Mouse (Mus musculus): ENCODE measurements at regions not wholly inside any gene's neighbourhood (a gene's known extent, or its start where the extent isn't known, plus 50 kb on each side); places are given as distances from the start of the nearest gene placed in this dataset.

DNA sequence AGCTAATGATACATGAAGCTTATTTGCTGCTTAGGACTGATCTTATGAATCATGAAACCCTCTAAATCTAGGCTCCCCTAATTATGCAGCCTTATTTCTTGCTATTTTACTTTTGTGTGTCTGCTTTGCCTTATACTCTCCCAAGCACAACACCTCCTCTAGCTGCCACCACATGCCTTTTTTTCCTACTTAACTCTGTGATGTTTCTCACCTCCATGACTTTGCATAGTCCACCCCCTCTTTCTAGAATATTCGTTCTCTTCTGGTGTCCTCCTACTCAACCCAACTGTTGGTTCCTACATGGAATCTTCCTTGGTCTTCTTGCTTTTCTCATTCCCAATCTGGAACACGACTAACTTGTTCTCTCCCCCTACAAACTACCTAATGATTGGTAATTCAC, 456.7 kb downstream of the Gm21750 start:
- Histone ChIP-seq H3K4me2 (replicated peaks; ENCODE audit: low read depth) (no peak overlapping the region), H3K4me3 (ENCODE audit: low read depth, low read length) (no peak overlapping the region), H3K9ac (ENCODE audit: low read depth, low read length) (no peak overlapping the region), H3K9me3 (ENCODE audit: control insufficient read depth) (no peaks in the 10 kb centered on the region), H3K27me3 (replicated peaks; ENCODE audit: control insufficient read depth, insufficient read depth, low read length) (no peaks in the 10 kb centered on the region), H3K4me1 (replicated peaks; ENCODE audit: control insufficient read depth, insufficient read depth, low read length) (no peaks in the 10 kb centered on the region), H3K27ac (ENCODE audit: low read depth, low read length) (no peak overlapping the region), H3K36me3 (ENCODE audit: control insufficient read depth, insufficient read depth) (no peaks in the 10 kb centered on the region)
- TF ChIP-seq CTCF (IDR thresholded peaks at IDR 0.05; ENCODE audit: low read depth): no peak
- ATAC-seq: no peak
- WGBS: 74% methylated on average over 2 of the region's 2 CpGs

DNA sequence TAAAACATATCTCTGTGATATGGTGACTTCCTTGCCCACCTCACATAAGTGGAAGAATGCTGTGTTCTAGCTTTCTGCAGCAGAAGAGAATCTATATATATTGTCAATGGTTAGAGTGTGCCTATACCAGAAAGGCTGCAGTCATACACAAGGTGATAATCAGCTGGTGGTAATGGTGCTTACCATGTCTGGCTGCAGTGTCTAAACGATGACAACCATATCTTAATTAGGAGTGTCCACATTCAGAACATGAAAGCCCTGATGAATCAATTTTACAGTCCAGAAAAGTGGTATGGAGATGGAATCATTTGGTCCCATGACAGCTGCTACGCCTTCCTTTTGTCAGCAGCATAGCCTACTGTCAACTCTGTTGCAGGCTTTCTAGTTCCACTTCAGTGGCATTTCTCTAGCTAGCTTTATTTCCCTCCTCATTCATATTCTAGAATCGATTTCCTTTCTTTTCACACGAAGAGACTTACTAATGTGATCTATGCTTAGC, 484.2 kb downstream of the Gm21750 start:
- no peaks in the 10 kb centered on the region for H3K36me3 ChIP-seq (ENCODE audit: control insufficient read depth, insufficient read depth)
- WGBS: 86% methylated on average over 4 of the region's 4 CpGs
- no peak overlapping the region for H3K9ac ChIP-seq (ENCODE audit: low read depth, low read length)
- H3K27ac ChIP-seq (ENCODE audit: low read depth, low read length): no peak overlapping the region
- no peaks in the 10 kb centered on the region for H3K9me3 ChIP-seq (ENCODE audit: control insufficient read depth)
- no peaks in the 10 kb centered on the region for H3K4me1 ChIP-seq (replicated peaks; ENCODE audit: control insufficient read depth, insufficient read depth, low read length)
- no peak overlapping the region for H3K4me2 ChIP-seq (replicated peaks; ENCODE audit: low read depth)
- H3K27me3 ChIP-seq (replicated peaks; ENCODE audit: control insufficient read depth, insufficient read depth, low read length): no peaks in the 10 kb centered on the region
- TF ChIP-seq CTCF (IDR thresholded peaks at IDR 0.05; ENCODE audit: low read depth): no peak
- ATAC-seq: no peak
- no peak overlapping the region for H3K4me3 ChIP-seq (ENCODE audit: low read depth, low read length)

GRCm38 (mm10) chr14:74166221-74166620, 474.4 kb upstream of the Htr2a start:
- TF ChIP-seq CTCF (IDR thresholded peaks at IDR 0.05; ENCODE audit: low read depth): no peak
- no peaks in the 10 kb centered on the region for H3K9me3 ChIP-seq (ENCODE audit: control insufficient read depth)
- no peak overlapping the region for H3K9ac ChIP-seq (ENCODE audit: low read depth, low read length)
- no peak overlapping the region for H3K4me2 ChIP-seq (replicated peaks; ENCODE audit: low read depth)
- H3K4me1 ChIP-seq (replicated peaks; ENCODE audit: control insufficient read depth, insufficient read depth, low read length): no peaks in the 10 kb centered on the region
- H3K4me3 ChIP-seq (ENCODE audit: low read depth, low read length): no peak overlapping the region
- no peak for ATAC-seq
- H3K27me3 ChIP-seq (replicated peaks; ENCODE audit: control insufficient read depth, insufficient read depth, low read length): no peaks in the 10 kb centered on the region
- no peaks in the 10 kb centered on the region for H3K36me3 ChIP-seq (ENCODE audit: control insufficient read depth, insufficient read depth)
- 88% methylated on average over 2 of the region's 2 CpGs for WGBS
- no peak overlapping the region for H3K27ac ChIP-seq (ENCODE audit: low read depth, low read length)

DNA sequence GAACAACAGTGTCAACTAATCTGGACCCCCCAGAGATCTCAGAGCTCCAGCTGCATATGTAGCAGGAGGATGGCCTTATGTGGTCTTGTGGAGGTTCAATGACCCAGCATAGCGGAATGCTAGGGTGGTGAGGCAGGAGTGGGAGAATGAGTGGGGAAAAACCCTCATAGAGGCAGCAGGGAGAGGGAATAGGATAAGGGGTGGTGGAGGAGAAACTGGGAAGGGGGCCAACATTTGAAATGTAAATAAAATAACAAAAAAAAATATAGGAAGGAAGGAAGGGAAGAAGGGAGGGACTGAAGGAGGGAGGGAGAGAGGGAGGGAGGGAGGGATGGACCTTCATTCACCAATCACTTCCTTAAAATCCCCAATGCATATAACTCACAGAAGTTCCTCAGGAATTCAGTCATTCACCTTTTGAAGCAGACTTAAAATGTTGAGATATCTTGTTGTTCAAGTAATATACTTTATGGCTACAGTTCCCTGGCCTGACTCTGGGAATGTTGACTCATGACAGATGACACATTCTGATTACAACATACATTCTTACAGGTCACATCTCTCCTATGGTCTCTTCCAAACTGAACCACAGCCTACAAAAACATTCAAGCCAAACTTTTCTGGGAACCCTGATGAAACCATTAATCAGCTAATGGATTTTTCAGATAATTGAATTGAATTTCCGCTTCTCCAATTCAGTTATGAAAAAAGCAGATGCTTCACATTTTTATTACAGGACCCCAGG, 471.3 kb upstream of the Htr2a start:
- no peaks in the 10 kb centered on the region for H3K9me3 ChIP-seq (ENCODE audit: control insufficient read depth)
- no peak overlapping the region for H3K4me2 ChIP-seq (replicated peaks; ENCODE audit: low read depth)
- no peaks in the 10 kb centered on the region for H3K27me3 ChIP-seq (replicated peaks; ENCODE audit: control insufficient read depth, insufficient read depth, low read length)
- no peak overlapping the region for H3K9ac ChIP-seq (ENCODE audit: low read depth, low read length)
- H3K36me3 ChIP-seq (ENCODE audit: control insufficient read depth, insufficient read depth): no peaks in the 10 kb centered on the region
- H3K4me1 ChIP-seq (replicated peaks; ENCODE audit: control insufficient read depth, insufficient read depth, low read length): no peaks in the 10 kb centered on the region
- H3K4me3 ChIP-seq (ENCODE audit: low read depth, low read length): no peak overlapping the region
- no peak overlapping the region for H3K27ac ChIP-seq (ENCODE audit: low read depth, low read length)
- TF ChIP-seq CTCF (IDR thresholded peaks at IDR 0.05; ENCODE audit: low read depth): no peak
- no peak for ATAC-seq
- 72% methylated on average over 2 of the region's 2 CpGs for WGBS

GRCm38 (mm10) chr14:74180066-74180465, 460.6 kb upstream of the Htr2a start:
- Histone ChIP-seq H3K4me3 (ENCODE audit: low read depth, low read length) (no peak overlapping the region), H3K27ac (ENCODE audit: low read depth, low read length) (no peak overlapping the region), H3K4me1 (replicated peaks; ENCODE audit: control insufficient read depth, insufficient read depth, low read length) (no peaks in the 10 kb centered on the region), H3K27me3 (replicated peaks; ENCODE audit: control insufficient read depth, insufficient read depth, low read length) (no peaks in the 10 kb centered on the region), H3K9me3 (ENCODE audit: control insufficient read depth) (no peaks in the 10 kb centered on the region), H3K4me2 (replicated peaks; ENCODE audit: low read depth) (no peak overlapping the region), H3K9ac (ENCODE audit: low read depth, low read length) (no peak overlapping the region), H3K36me3 (ENCODE audit: control insufficient read depth, insufficient read depth) (no peaks in the 10 kb centered on the region)
- 66% methylated on average over 2 of the region's 2 CpGs for WGBS
- no peak for ATAC-seq
- TF ChIP-seq CTCF (IDR thresholded peaks at IDR 0.05; ENCODE audit: low read depth): no peak

GRCm38 (mm10) chr14:74182996-74183395, 457.6 kb upstream of the Htr2a start:
- no peaks in the 10 kb centered on the region for H3K4me1 ChIP-seq (replicated peaks; ENCODE audit: control insufficient read depth, insufficient read depth, low read length)
- no peaks in the 10 kb centered on the region for H3K36me3 ChIP-seq (ENCODE audit: control insufficient read depth, insufficient read depth)
- H3K4me2 ChIP-seq (replicated peaks; ENCODE audit: low read depth): no peak overlapping the region
- no peak for TF ChIP-seq CTCF (IDR thresholded peaks at IDR 0.05; ENCODE audit: low read depth)
- WGBS: 89% methylated on average over 4 of the region's 4 CpGs
- H3K27me3 ChIP-seq (replicated peaks; ENCODE audit: control insufficient read depth, insufficient read depth, low read length): no peaks in the 10 kb centered on the region
- no peak overlapping the region for H3K9ac ChIP-seq (ENCODE audit: low read depth, low read length)
- no peaks in the 10 kb centered on the region for H3K9me3 ChIP-seq (ENCODE audit: control insufficient read depth)
- no peak for ATAC-seq
- H3K27ac ChIP-seq (ENCODE audit: low read depth, low read length): no peak overlapping the region
- H3K4me3 ChIP-seq (ENCODE audit: low read depth, low read length): no peak overlapping the region
